Mouse (Mus musculus): Measurements from ENCODE around the gene Zdhhc18.

GRCm38 (mm10) chr4:133626221-133626620 is 23.7 kb downstream of the Zdhhc18 start:
- no peak for TF ChIP-seq CTCF (conservative IDR thresholded peaks at IDR 0.05; ENCODE audit: insufficient read depth, insufficient read length, low read depth, low read length)
- TF ChIP-seq POLR2A (IDR thresholded peaks at IDR 0.05; ENCODE audit: low read depth, low read length): no peak

Measured in kidney, adult 2 months (tissue).